Mouse (Mus musculus): ENCODE data around the gene Itga10.
"Not testable (repeated sequence)": the region's sequence is repeated elsewhere in the genome, so short reads cannot be mapped to it uniquely, and the experiment has no call there.

- TF ChIP-seq POLR2A (IDR thresholded peaks at IDR 0.05; ENCODE audit: low read depth, low read length); CTCF (IDR thresholded peaks at IDR 0.05; ENCODE audit: extremely low read depth, insufficient read depth, insufficient read length, insufficient replicate concordance): not testable (repeated sequence)
Measured at GRCm38 (mm10) chr3:96606007-96606406, 39.4 kb upstream of the Itga10 start.
